Mouse (Mus musculus): ENCODE measurements around the gene Tbc1d17. TPM values are rescaled to one million over a fixed set of nuclear protein-coding genes. Genes with fewer than 3 reads are reported as not detected.

Tbc1d17 gene
- polyA plus RNA-seq (2012; rRNA removed) = 104 and 109 TPM in 2 replicates

DNA sequence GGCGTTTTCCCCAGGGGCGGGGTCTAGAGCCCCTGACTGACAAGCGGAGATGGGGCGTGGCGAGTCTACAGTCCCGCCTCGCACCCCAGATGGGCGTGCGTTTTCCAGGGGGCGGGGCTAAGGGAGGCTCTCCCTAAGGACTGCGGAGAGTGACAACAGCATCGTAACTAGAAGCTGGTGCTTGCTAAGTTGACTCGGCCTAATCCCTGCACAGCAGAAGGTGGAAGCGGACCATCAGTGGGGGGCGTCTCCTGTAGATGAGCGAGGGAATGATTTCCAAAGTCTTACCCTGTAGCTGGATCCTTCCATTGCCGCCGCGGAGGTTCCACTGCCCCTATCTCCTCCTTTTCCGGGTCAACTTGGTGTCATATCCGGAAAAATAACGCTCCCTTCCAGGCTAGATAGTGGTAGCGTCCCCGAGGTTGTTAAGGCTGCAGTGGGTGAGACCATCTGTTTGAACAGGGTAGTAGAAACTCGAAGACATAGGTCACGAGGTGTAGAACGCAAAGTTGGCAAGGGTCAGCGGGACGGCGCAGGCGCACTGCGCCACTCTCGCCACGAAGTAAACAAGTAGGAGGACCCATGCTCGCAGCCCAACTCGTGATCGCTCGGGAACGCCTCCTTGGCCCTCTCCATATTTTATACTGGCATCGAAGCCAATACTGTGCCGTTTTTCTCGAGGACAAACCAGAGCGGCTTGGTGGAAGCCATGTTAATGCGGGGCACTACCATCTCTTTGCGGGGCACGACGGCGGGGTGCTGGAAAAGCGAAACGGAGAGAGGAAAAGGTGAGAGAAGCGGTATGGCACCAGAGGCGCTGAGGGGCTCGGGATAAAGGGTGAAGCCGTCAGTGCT lies at the start of gene Tbc1d17, which contains the start of gene Akt1s1:
Tbc1d17 (minus strand) TSS at position 519 of the 855 bp plus-strand sequence.
Akt1s1 (plus strand) TSS at position 431 of the 855 bp plus-strand sequence.

DNA sequence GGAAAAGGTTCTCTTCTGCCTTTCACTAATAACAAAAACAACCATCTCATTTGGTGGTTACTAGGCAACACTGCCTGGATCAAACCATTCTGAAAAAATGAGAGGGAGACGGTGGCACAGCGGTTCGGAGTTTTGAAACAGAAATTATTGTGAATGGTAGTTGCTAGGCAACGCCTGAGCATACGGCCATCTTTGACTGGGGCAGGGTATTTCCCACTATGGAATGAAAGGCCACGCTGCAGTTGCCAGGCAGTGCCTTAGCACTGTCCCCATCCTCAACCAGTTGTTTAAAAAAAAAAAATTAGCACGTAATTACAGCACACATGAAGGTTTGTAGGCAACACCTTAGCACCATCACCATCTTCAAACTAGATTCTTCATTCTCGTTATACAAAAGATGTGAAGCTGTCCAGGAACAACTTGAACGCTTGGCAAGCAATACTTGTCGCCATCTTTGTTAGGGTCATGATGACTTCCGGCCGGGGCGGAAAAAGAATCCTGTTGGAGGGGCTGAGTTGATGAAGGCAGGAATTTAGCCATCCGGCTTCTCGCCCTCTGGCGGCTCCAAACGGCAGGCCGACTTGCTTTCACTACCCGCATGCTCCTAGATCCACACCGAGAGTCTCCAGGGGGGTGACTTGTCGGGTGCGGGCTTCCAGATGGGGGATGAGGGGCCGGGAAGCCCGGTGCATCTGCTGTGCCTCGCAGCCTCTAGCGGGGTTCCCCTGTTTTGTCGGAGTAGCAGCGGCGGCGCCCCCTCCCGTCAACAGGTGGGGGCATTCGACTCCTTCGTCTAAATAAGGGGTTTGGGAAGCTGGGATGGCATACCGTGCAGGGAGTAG lies 46.9 kb upstream of the Tbc1d17 start, which contains the start of gene Fuz:
Fuz (plus strand) TSS at position 487 of the 842 bp plus-strand sequence.

DNA sequence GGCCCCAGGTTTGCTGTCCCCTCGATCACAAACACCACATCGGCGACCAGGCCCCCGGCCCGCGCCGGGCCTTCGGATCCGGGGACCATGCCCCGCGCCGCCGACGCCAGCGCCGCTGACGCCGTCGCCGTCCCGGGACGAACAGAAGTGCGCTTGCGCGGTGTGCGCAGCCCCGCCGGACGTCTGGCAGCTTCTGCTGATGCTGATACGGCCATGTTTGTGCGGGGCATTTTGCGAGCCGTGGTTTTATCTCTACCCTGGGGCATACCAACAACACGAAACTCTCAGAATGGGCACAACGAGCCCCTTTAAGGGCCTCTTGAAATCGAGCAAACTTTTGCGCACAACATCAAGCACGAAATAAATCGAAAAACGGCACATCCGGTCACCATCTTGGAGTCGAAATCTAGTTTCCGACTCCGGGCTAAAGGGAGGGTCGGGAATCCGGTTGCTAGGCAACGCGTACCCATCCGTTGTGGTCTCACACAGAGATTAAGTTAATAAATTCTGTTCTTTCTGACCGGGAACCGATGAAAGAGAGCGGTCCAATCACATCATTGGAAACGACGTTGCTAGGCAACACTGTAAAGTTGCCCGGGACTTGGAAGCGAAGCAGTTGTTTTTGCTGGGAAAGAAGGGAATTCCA lies 43.5 kb upstream of the Tbc1d17 start, which contains the start of gene Med25:
Med25 (minus strand) TSS at position 437 of the 646 bp plus-strand sequence.

DNA sequence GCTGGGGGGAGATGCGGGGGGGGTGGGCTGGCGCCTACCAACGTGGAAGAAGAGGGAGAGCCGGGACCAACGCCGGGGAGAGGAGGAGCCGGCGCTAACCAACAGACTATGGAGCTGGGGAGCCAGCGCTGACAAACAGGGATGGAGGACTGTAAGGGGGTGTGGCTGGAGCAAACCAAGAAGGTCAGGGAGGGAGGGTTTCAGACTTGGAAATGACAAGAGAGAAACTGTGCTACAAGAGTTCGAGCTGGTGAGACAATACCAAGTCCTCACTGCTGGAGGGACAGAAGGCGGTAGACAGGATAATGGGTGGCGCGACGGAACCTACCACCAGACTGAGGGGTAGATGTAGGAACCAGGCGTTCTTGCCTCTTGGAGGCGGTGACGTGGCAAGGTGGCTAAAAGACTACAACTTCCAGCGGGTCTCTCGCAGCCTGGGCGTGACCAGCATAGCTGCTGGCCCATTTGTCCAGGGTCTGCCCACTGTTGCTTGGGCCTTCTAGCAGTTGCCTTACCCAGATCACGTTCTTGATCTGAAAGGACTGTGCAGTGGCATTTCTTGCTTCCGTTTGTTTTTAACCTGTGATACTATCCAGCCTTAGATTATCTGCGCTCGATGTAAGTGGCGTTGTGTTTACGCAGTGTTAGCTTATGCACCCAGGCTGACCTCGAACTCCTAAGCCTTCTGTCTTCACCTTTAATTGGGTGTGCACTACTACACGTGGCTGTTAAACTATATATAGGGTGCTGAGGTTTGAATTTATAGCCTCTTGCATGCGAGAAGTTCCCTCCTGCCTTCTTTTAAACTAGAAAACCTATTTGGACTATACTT lies 21.0 kb upstream of the Tbc1d17 start, which contains the start of gene Ptov1:
Ptov1 (minus strand) TSS at position 92 of the 832 bp plus-strand sequence.

DNA sequence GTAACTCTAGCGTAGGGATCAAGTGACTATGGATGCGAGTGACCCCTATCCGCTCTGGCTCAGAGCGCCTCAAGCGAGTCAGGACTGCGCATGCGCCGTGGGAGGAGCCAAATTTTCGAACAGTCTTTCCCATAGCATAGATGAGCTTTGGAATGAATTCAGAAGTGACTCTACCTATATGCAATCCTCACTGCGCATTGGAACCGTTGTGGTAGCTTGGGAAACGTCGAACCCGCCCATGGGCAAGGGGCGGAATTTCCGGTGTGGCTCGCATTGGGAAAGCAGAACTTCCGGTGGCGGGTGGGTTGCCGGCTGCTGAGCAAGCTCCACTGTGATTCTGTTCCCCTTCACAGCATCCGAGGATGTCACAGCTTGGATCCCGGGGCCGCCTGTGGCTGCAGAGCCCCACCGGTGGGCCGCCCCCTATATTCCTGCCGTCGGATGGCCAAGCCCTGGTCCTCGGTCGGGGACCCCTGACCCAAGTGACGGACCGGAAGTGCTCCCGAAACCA lies 8.2 kb upstream of the Tbc1d17 start, which contains the start of gene Pnkp:
Pnkp (plus strand) TSS at position 98 of the 511 bp plus-strand sequence.

DNA sequence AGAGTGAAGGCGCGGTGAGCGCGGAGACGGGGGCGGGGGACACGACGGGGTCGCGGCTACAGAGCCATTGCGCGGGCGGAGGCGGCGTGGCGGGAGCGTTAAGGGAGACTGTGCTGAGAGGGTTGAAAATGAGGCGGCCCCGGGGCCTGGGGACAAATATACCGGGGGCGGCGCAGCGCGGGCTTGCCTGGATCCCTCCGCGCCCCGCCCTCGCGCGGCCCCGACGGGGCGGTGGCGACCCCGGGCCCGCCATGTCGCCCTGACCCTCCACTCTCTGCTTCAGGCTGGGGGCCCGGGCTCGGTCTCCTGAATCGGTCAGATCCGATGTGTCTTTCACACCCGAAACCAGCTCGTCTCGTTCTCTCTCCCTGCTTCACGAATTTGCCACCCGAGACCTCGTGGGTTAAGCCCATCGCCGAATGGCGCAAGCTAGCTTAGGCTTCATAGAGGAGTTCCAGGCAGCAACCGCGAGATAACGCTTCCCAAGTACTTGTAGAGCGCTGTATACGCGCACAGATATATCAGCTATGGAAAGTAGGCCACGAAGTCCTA lies 32.3 kb downstream of the Tbc1d17 start, which contains the start of gene Atf5:
Atf5 (minus strand) TSS at position 189 of the 552 bp plus-strand sequence.

DNA sequence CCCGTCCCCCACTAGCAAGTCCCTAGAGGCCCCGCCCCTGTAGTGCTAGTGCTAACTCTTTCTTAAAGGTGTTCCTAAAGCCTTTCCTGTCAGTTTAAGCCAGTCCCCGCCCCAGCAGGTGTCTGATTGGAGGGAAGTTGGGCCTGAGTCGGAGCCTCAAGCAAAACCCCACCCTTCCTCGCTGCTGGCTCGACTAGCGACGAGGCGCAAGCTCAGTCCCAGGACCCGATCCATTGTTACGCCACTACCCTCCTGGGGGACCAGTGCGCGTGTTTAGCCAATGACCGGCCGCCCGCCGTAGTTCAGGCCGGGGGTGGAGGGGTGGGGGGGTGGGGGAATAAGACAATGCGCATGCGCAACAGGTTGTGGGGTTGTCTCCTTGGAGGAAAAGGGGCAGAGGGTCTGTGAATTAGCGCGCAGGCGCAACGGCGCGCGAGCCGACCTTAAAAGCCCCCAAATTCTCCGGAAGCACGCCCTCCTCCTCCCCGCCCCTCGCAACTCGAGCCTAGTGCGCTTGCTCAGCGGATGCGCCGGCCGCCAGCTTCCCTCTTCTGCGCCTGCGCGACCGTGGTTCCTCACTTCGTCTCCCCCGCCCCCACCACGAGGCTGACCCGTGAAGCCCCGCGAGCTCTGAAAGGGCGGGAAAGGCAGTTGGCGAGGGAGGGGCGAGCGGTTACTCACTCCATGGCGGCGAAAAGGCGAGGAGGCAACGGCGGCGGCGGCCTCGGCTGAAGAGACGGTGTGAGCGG lies 33.0 kb downstream of the Tbc1d17 start, which contains the start of the genes Nup62 and Il4i1:
Nup62 (plus strand) TSS at position 368 of the 749 bp plus-strand sequence.
Il4i1 (plus strand) TSS at position 667 of the 749 bp plus-strand sequence.

Other genes starting within 250 kb of the Tbc1d17 start
- gene Myh14, start 178.2 kb downstream of the Tbc1d17 start, polyA plus RNA-seq (2012; rRNA removed) = 2.2 and 2.8 TPM in 2 replicates
- not detected in 2 replicates for gene Izumo2, start 140.3 kb downstream of the Tbc1d17 start, polyA plus RNA-seq (2012; rRNA removed)
- gene Vrk3, start 100.7 kb downstream of the Tbc1d17 start, polyA plus RNA-seq (2012; rRNA removed) = 28.7 TPM in 2 replicates
- 1.2 and 1.3 TPM in 2 replicates for gene Zfp473, start 98.0 kb downstream of the Tbc1d17 start, polyA plus RNA-seq (2012; rRNA removed)
- gene Nup62, start 33.0 kb downstream of the Tbc1d17 start, polyA plus RNA-seq (2012; rRNA removed) = 60.4 and 62.0 TPM in 2 replicates
- gene Il4i1, start 32.7 kb downstream of the Tbc1d17 start, polyA plus RNA-seq (2012; rRNA removed) = 0.43 and 0.61 TPM in 2 replicates
- 15.3 and 17.9 TPM in 2 replicates for gene Atf5, start 32.4 kb downstream of the Tbc1d17 start, polyA plus RNA-seq (2012; rRNA removed)
- 98.0 and 109 TPM in 2 replicates for gene Akt1s1, start 88 bp downstream of the Tbc1d17 start, polyA plus RNA-seq (2012; rRNA removed)
- gene Pnkp, start 8.1 kb upstream of the Tbc1d17 start, polyA plus RNA-seq (2012; rRNA removed) = 31.5 and 33.3 TPM in 2 replicates
- gene Ptov1, start 20.7 kb upstream of the Tbc1d17 start, polyA plus RNA-seq (2012; rRNA removed) = 560 and 658 TPM in 2 replicates
- 135 and 146 TPM in 2 replicates for gene Med25, start 43.6 kb upstream of the Tbc1d17 start, polyA plus RNA-seq (2012; rRNA removed)
- gene Fuz, start 47.0 kb upstream of the Tbc1d17 start, polyA plus RNA-seq (2012; rRNA removed) = 23.8 and 23.9 TPM in 2 replicates
- gene Ap2a1, start 80.4 kb upstream of the Tbc1d17 start, polyA plus RNA-seq (2012; rRNA removed) = 139 and 165 TPM in 2 replicates
- gene Tsks, start 94.1 kb upstream of the Tbc1d17 start, polyA plus RNA-seq (2012; rRNA removed) = 0.08 and 0.10 TPM in 2 replicates
- gene Cpt1c, start 125.8 kb upstream of the Tbc1d17 start, polyA plus RNA-seq (2012; rRNA removed) = 96.5 and 105 TPM in 2 replicates
- 861 and 874 TPM in 2 replicates for gene Prmt1, start 137.5 kb upstream of the Tbc1d17 start, polyA plus RNA-seq (2012; rRNA removed)
- 89.9 and 97.5 TPM in 2 replicates for gene Irf3, start 148.6 kb upstream of the Tbc1d17 start, polyA plus RNA-seq (2012; rRNA removed)
- 8.4 and 10.7 TPM in 2 replicates for gene Bcl2l12, start 149.6 kb upstream of the Tbc1d17 start, polyA plus RNA-seq (2012; rRNA removed)
- 91.3 and 106 TPM in 2 replicates for gene Scaf1, start 167.3 kb upstream of the Tbc1d17 start, polyA plus RNA-seq (2012; rRNA removed)
- 20.9 and 23.6 TPM in 2 replicates for gene Rras, start 168.9 kb upstream of the Tbc1d17 start, polyA plus RNA-seq (2012; rRNA removed)
- gene Prr12, start 203.8 kb upstream of the Tbc1d17 start, polyA plus RNA-seq (2012; rRNA removed) = 9.9 and 13.2 TPM in 2 replicates
- 74.9 and 77.9 TPM in 2 replicates for gene Nosip, start 213.3 kb upstream of the Tbc1d17 start, polyA plus RNA-seq (2012; rRNA removed)
- 17.9 and 18.6 TPM in 2 replicates for gene Prrg2, start 213.6 kb upstream of the Tbc1d17 start, polyA plus RNA-seq (2012; rRNA removed)
- 34.7 and 64.0 TPM in 2 replicates for gene Rcn3, start 243.1 kb upstream of the Tbc1d17 start, polyA plus RNA-seq (2012; rRNA removed)